Mouse (Mus musculus): Measurements from ENCODE around the gene Sf3b2. TPM values are rescaled to one million over a fixed set of nuclear protein-coding genes. Genes with fewer than 3 reads are reported as not detected.

Sf3b2 gene
- polyA plus RNA-seq, 1 experiment from 2014 or later, result 414 TPM

GRCm38 (mm10) chr19:5224077-5224476 is 71.2 kb downstream of the Sf3b2 start:
- Histone ChIP-seq H3K27ac (no peak overlapping the region), H3K9ac (no peak overlapping the region), H3K4me1 (no peaks in the 10 kb centered on the region), H3K4me3 (no peak overlapping the region), H3K27me3 (no peaks in the 10 kb centered on the region), H3K4me2 (no peak overlapping the region), H3K9me3 (no peaks in the 10 kb centered on the region), H3K36me3 (0 out of 2 replicates have a peak, but pooled peaks cover 3% of the 10 kb centered on the region)
- no peak for ATAC-seq (ENCODE audit: insufficient number of reproducible peaks, insufficient read depth, low FRiP score, low TSS enrichment, low read depth)
- WGBS, result 87% methylated on average over 4 of the region's 4 CpGs

Other genes starting within 250 kb of the Sf3b2 start
- gene Rin1, start 245.0 kb downstream of the Sf3b2 start, polyA plus RNA-seq (2015; fragmentation: Nextera tagmentation; extraction: Ambion mirVana), result 0.99 and 1.5 TPM in 2 replicates
- gene Cd248, start 227.4 kb downstream of the Sf3b2 start, polyA plus RNA-seq (2015; fragmentation: Nextera tagmentation; extraction: Ambion mirVana), result 89.1 and 90.6 TPM in 2 replicates
- 2.6 and 4.6 TPM in 2 replicates for gene Tmem151a, start 209.9 kb downstream of the Sf3b2 start, polyA plus RNA-seq (2015; fragmentation: Nextera tagmentation; extraction: Ambion mirVana)
- gene Yif1a, start 206.9 kb downstream of the Sf3b2 start, polyA plus RNA-seq (2015; fragmentation: Nextera tagmentation; extraction: Ambion mirVana), result 72.4 and 87.2 TPM in 2 replicates
- gene Cnih2, start 196.9 kb downstream of the Sf3b2 start, polyA plus RNA-seq (2015; fragmentation: Nextera tagmentation; extraction: Ambion mirVana), result 50.6 and 60.1 TPM in 2 replicates
- 234 and 262 TPM in 2 replicates for gene Rab1b, start 188.4 kb downstream of the Sf3b2 start, polyA plus RNA-seq (2015; fragmentation: Nextera tagmentation; extraction: Ambion mirVana)
- gene Klc2, start 176.9 kb downstream of the Sf3b2 start, polyA plus RNA-seq (2015; fragmentation: Nextera tagmentation; extraction: Ambion mirVana), result 20.7 and 30.4 TPM in 2 replicates
- gene Pacs1, start 22.3 kb downstream of the Sf3b2 start, polyA plus RNA-seq (2015; fragmentation: Nextera tagmentation; extraction: Ambion mirVana), result 28.7 and 29.8 TPM in 2 replicates
- gene Gal3st3, start 2.9 kb upstream of the Sf3b2 start, polyA plus RNA-seq (2015; fragmentation: Nextera tagmentation; extraction: Ambion mirVana), result 7.4 and 8.9 TPM in 2 replicates
- gene Catsper1, start 40.3 kb upstream of the Sf3b2 start, polyA plus RNA-seq (2015; fragmentation: Nextera tagmentation; extraction: Ambion mirVana), result not detected in 2 replicates
- 3.6 and 3.7 TPM in 2 replicates for gene Cst6, start 54.1 kb upstream of the Sf3b2 start, polyA plus RNA-seq (2015; fragmentation: Nextera tagmentation; extraction: Ambion mirVana)
- gene Eif1ad, start 71.3 kb upstream of the Sf3b2 start, polyA plus RNA-seq (2015; fragmentation: Nextera tagmentation; extraction: Ambion mirVana), result 57.6 and 61.8 TPM in 2 replicates
- 423 and 434 TPM in 2 replicates for gene Banf1, start 71.7 kb upstream of the Sf3b2 start, polyA plus RNA-seq (2015; fragmentation: Nextera tagmentation; extraction: Ambion mirVana)
- gene Sart1, start 93.2 kb upstream of the Sf3b2 start, polyA plus RNA-seq (2015; fragmentation: Nextera tagmentation; extraction: Ambion mirVana), result 83.9 and 87.7 TPM in 2 replicates
- not detected in 2 replicates for gene Tsga10ip, start 107.1 kb upstream of the Sf3b2 start, polyA plus RNA-seq (2015; fragmentation: Nextera tagmentation; extraction: Ambion mirVana)
- 278 and 306 TPM in 2 replicates for gene Drap1, start 129.5 kb upstream of the Sf3b2 start, polyA plus RNA-seq (2015; fragmentation: Nextera tagmentation; extraction: Ambion mirVana)
- 67.3 and 67.7 TPM in 2 replicates for gene AI837181, start 129.7 kb upstream of the Sf3b2 start, polyA plus RNA-seq (2015; fragmentation: Nextera tagmentation; extraction: Ambion mirVana)
- not detected in 2 replicates for gene Fosl1, start 152.1 kb upstream of the Sf3b2 start, polyA plus RNA-seq (2015; fragmentation: Nextera tagmentation; extraction: Ambion mirVana)
- gene Ccdc85b, start 162.4 kb upstream of the Sf3b2 start, polyA plus RNA-seq (2015; fragmentation: Nextera tagmentation; extraction: Ambion mirVana), result 6.8 TPM in 2 replicates
- 138 and 144 TPM in 2 replicates for gene Fibp, start 165.2 kb upstream of the Sf3b2 start, polyA plus RNA-seq (2015; fragmentation: Nextera tagmentation; extraction: Ambion mirVana)
- 1.6 and 2.4 TPM in 2 replicates for gene Ctsw, start 173.1 kb upstream of the Sf3b2 start, polyA plus RNA-seq (2015; fragmentation: Nextera tagmentation; extraction: Ambion mirVana)
- gene Efemp2, start 178.5 kb upstream of the Sf3b2 start, polyA plus RNA-seq (2015; fragmentation: Nextera tagmentation; extraction: Ambion mirVana), result 200 and 207 TPM in 2 replicates
- 42.5 and 43.7 TPM in 2 replicates for gene Mus81, start 192.9 kb upstream of the Sf3b2 start, polyA plus RNA-seq (2015; fragmentation: Nextera tagmentation; extraction: Ambion mirVana)
- 2,535 and 2,700 TPM in 2 replicates for gene Cfl1, start 195.0 kb upstream of the Sf3b2 start, polyA plus RNA-seq (2015; fragmentation: Nextera tagmentation; extraction: Ambion mirVana)
- not detected in 2 replicates for gene 1700020D05Rik, start 208.3 kb upstream of the Sf3b2 start, polyA plus RNA-seq (2015; fragmentation: Nextera tagmentation; extraction: Ambion mirVana)
- gene Snx32, start 215.1 kb upstream of the Sf3b2 start, polyA plus RNA-seq (2015; fragmentation: Nextera tagmentation; extraction: Ambion mirVana), result 9.7 and 11.7 TPM in 2 replicates

All from embryonic facial prominence, embryonic 13.5 days (tissue).